Mouse (Mus musculus): Measurements from ENCODE around the gene Dnaaf3. TPM values are rescaled to one million over a fixed set of nuclear protein-coding genes. Genes with fewer than 3 reads are reported as not detected.

Gene Dnaaf3
- polyA plus RNA-seq, 1 experiment from 2014 or later, result 1.0 TPM

DNA sequence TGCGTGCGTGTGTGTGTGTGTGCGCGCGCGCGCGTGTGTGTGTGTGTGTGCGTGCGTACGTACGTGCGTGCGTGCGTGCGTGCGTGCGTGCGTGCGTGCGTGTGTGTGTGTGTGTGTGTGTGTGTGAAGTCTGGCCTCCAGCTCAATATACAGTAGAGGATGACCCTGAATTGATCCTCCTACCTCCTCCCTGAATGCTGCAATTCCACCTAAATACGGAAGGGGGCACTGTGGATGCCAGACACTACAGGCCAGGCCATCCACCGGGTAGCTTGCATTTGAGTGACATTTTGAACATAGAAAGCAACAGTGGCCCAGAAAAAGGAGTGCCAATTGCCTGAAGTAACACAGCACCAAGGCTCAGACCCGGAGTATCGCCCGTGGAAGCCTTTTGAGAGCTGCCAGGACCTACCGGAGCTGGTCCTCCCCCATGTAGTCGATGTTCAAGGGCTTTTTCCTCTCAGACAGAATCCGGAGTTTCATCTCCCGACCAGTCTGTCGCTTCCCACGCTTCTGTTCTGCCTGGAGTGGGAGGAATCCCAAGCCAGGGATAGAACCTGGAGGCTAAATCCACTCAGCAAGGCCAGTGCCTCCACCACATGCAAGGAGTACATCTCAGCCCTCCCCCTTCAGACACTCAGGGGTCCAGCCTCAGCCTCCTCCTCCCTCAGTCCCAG is 24.1 kb downstream of the Dnaaf3 start:
- H3K4me1 ChIP-seq (ENCODE audit: control insufficient read depth, insufficient read depth, low read length), result no peaks in the 10 kb centered on the region
- no peak overlapping the region for H3K4me2 ChIP-seq (ENCODE audit: low read depth, low read length)
- no peak overlapping the region for H3K27ac ChIP-seq (replicated peaks; ENCODE audit: low read depth, low read length)
- H3K9me3 ChIP-seq (replicated peaks; ENCODE audit: control insufficient read depth, low read length), result no peaks in the 10 kb centered on the region
- ATAC-seq (replicated peaks; ENCODE audit: insufficient number of reproducible peaks, low FRiP score, low TSS enrichment, low read depth) (no peak), DNase-seq (ENCODE audit: low spot score) (peak; percentile 15)
- no peaks in the 10 kb centered on the region for H3K27me3 ChIP-seq (ENCODE audit: control insufficient read depth, insufficient read depth, low read length)
- no peak overlapping the region for H3K4me3 ChIP-seq (ENCODE audit: low read depth, low read length)
- H3K9ac ChIP-seq (replicated peaks; ENCODE audit: low read length), result no peak overlapping the region
- H3K36me3 ChIP-seq (replicated peaks; ENCODE audit: control insufficient read depth, insufficient read depth, low read depth, low read length), result no peaks in the 10 kb centered on the region
- 84% methylated on average over 25 of the region's 32 CpGs for WGBS

DNA sequence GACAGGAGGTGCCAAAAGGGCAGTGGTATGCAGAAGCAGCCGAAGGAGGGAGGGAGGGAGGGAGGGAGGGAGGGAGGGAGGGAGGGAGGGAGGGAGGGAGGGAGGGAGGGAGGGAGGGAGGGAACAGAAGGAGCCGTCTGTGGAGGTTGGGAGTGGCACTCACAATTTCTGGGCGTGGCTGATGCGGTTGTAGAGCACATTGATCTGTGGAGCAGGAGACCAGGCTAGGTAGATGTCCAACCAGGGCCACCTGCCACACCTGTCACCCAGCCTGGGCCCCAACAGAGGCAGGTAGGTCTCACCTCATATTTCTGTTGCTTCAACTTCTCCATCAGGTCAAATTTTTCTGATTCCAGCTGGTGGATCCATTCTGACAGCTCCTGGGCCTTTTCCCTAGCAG is 25.0 kb downstream of the Dnaaf3 start:
- Histone ChIP-seq H3K9me3 (replicated peaks; ENCODE audit: control insufficient read depth, low read length) (no peaks in the 10 kb centered on the region), H3K4me2 (ENCODE audit: low read depth, low read length) (no peak overlapping the region), H3K27ac (replicated peaks; ENCODE audit: low read depth, low read length) (no peak overlapping the region), H3K27me3 (ENCODE audit: control insufficient read depth, insufficient read depth, low read length) (no peaks in the 10 kb centered on the region), H3K4me1 (ENCODE audit: control insufficient read depth, insufficient read depth, low read length) (no peaks in the 10 kb centered on the region), H3K36me3 (replicated peaks; ENCODE audit: control insufficient read depth, insufficient read depth, low read depth, low read length) (no peaks in the 10 kb centered on the region), H3K4me3 (ENCODE audit: low read depth, low read length) (no peak overlapping the region), H3K9ac (replicated peaks; ENCODE audit: low read length) (no peak overlapping the region)
- no peak for DNase-seq (ENCODE audit: low spot score)
- no peak for ATAC-seq (replicated peaks; ENCODE audit: insufficient number of reproducible peaks, low FRiP score, low TSS enrichment, low read depth)
- 63% methylated on average over 3 of the region's 4 CpGs for WGBS

DNA sequence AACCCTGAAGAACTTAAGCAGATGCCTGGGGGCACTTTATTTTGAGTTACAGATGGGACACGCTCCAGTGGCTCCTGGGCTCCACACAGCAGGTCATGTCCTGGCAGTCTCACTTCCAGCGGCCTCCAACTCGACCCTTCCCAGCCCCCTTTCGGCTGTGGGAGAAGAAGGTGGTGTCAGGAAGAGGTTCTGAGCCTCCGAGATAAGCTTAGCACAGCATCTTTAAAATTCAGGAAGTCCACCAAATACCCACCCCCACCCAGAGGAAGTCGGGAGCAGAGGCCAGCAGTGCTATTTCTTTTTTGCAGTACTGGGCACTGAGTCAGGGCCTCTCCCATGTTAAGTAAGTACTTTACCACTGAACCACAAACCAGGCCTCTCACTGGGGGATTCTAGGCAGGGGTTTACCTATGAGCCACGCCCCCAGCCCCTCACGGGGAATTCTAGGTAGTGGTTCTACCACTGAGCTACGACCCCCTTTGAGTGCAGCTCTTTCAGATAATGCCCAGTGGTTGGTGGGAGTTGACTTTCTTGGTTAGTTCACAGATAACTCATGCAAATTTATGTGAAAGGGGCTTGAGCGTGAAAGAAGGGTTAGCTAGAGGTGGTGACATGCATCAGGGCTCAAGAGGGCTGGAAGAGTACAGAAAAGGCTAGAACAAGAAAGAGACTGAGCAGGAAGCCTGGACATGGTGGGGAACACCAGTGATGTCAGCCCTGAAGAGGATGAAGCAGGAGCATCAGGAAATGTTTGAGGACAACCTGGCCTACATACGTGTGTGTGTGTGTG is 27.4 kb downstream of the Dnaaf3 start:
- no peak overlapping the region for H3K4me3 ChIP-seq (ENCODE audit: low read depth, low read length)
- H3K9ac ChIP-seq (replicated peaks; ENCODE audit: low read length), result no peak overlapping the region
- H3K36me3 ChIP-seq (replicated peaks; ENCODE audit: control insufficient read depth, insufficient read depth, low read depth, low read length), result no peaks in the 10 kb centered on the region
- H3K27ac ChIP-seq (replicated peaks; ENCODE audit: low read depth, low read length), result no peak overlapping the region
- H3K27me3 ChIP-seq (ENCODE audit: control insufficient read depth, insufficient read depth, low read length), result no peaks in the 10 kb centered on the region
- 65% methylated on average over 11 of the region's 11 CpGs for WGBS
- ATAC-seq (replicated peaks; ENCODE audit: insufficient number of reproducible peaks, low FRiP score, low TSS enrichment, low read depth), result no peak
- no peaks in the 10 kb centered on the region for H3K4me1 ChIP-seq (ENCODE audit: control insufficient read depth, insufficient read depth, low read length)
- no peak overlapping the region for H3K4me2 ChIP-seq (ENCODE audit: low read depth, low read length)
- H3K9me3 ChIP-seq (replicated peaks; ENCODE audit: control insufficient read depth, low read length), result no peaks in the 10 kb centered on the region
- DNase-seq (ENCODE audit: low spot score), result no peak

DNA sequence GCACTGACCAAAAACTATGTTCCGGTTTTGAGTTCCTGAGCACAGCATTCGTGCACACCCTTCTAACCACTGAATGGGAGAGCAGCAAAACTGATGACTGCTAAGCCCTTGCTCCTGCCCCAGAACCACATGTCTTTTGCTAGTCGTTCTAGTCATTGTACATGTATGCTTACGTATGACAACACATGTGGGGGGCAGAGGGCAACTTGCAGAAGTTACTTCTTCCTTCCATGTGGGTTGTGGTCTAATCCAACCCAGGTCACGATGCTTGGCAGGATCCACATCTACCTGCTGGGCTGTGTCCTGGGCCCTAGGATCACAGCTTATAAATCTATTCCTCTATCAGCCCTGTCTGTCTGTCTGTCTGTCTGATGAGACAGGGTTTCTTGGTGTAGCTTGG is 28.4 kb downstream of the Dnaaf3 start:
- Histone ChIP-seq H3K9ac (replicated peaks; ENCODE audit: low read length) (no peak overlapping the region), H3K4me3 (ENCODE audit: low read depth, low read length) (no peak overlapping the region), H3K4me1 (ENCODE audit: control insufficient read depth, insufficient read depth, low read length) (no peaks in the 10 kb centered on the region), H3K9me3 (replicated peaks; ENCODE audit: control insufficient read depth, low read length) (no peaks in the 10 kb centered on the region), H3K27ac (replicated peaks; ENCODE audit: low read depth, low read length) (no peak overlapping the region), H3K27me3 (ENCODE audit: control insufficient read depth, insufficient read depth, low read length) (no peaks in the 10 kb centered on the region), H3K36me3 (replicated peaks; ENCODE audit: control insufficient read depth, insufficient read depth, low read depth, low read length) (no peaks in the 10 kb centered on the region), H3K4me2 (ENCODE audit: low read depth, low read length) (no peak overlapping the region)
- no peak for ATAC-seq (replicated peaks; ENCODE audit: insufficient number of reproducible peaks, low FRiP score, low TSS enrichment, low read depth)
- no peak for DNase-seq (ENCODE audit: low spot score)
- 74% methylated on average over 5 of the region's 5 CpGs for WGBS

DNA sequence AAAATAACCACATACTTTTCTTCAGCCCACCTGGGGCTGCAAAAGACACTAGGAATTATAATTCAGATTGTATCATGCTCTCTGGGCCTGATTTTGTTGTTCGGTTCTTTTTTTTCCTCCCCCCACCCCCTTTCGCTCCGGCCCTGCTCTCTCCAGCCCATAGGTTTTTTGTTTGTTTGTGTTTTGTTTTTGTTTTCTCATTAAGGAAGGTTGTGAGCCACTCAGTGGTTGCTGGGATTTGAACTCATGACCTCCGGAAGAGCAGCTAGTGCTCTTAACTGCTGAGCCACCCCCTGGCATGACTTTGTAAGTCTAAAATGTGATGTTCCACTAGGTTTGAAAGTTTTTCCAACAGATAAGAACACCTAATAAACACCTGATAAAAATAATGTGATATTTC is 29.2 kb downstream of the Dnaaf3 start:
- ATAC-seq (replicated peaks; ENCODE audit: insufficient number of reproducible peaks, low FRiP score, low TSS enrichment, low read depth), result no peak
- Histone ChIP-seq H3K9ac (replicated peaks; ENCODE audit: low read length) (no peak overlapping the region), H3K4me3 (ENCODE audit: low read depth, low read length) (no peak overlapping the region), H3K27ac (replicated peaks; ENCODE audit: low read depth, low read length) (no peak overlapping the region), H3K9me3 (replicated peaks; ENCODE audit: control insufficient read depth, low read length) (no peaks in the 10 kb centered on the region), H3K27me3 (ENCODE audit: control insufficient read depth, insufficient read depth, low read length) (no peaks in the 10 kb centered on the region), H3K4me2 (ENCODE audit: low read depth, low read length) (no peak overlapping the region), H3K4me1 (ENCODE audit: control insufficient read depth, insufficient read depth, low read length) (no peaks in the 10 kb centered on the region), H3K36me3 (replicated peaks; ENCODE audit: control insufficient read depth, insufficient read depth, low read depth, low read length) (no peaks in the 10 kb centered on the region)
- WGBS, result 83% methylated on average over 4 of the region's 4 CpGs
- no peak for DNase-seq (ENCODE audit: low spot score)

DNA sequence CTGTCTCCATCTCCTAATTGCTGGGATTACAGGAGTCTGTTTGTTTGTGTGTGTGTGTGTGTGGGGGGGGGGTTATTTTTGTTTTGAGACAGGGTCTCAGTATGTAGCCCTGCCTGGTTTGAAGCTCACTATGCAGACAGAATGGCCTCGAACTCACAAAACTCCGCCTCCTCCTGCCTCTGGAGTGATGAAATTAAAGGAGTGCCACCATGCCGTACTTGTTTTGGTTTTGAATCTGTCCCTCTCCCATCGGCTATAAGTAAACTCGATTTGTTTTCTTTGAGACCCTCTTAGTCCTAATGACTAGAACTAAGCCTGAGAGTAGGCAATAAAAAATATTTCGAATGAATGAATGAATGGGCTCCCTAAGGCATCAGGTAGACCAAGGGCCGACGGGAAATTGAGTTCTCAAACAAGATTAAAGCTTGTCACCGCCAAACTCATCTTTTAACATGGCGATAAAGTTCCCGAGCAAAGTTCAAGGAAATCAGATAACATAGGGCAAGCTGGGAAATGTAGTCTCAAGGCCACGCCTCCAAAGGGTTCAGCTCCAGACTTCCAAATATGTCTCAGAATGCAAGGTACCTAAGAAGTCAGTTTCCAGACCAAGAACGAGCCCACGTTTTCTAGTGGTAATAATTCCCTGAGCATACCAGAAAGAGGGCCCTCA is 29.7 kb downstream of the Dnaaf3 start:
- Histone ChIP-seq H3K4me2 (ENCODE audit: low read depth, low read length) (peak overlapping the region; percentile 51), H3K4me3 (ENCODE audit: low read depth, low read length) (peak overlapping the region; percentile 89), H3K27me3 (ENCODE audit: control insufficient read depth, insufficient read depth, low read length) (no peaks in the 10 kb centered on the region), H3K4me1 (ENCODE audit: control insufficient read depth, insufficient read depth, low read length) (no peaks in the 10 kb centered on the region), H3K27ac (replicated peaks; ENCODE audit: low read depth, low read length) (no peak overlapping the region), H3K9me3 (replicated peaks; ENCODE audit: control insufficient read depth, low read length) (no peaks in the 10 kb centered on the region), H3K9ac (replicated peaks; ENCODE audit: low read length) (peak overlapping the region; percentile 90), H3K36me3 (replicated peaks; ENCODE audit: control insufficient read depth, insufficient read depth, low read depth, low read length) (no peaks in the 10 kb centered on the region)
- WGBS, result 12% methylated on average over 14 of the region's 14 CpGs
- DNase-seq (ENCODE audit: low spot score) (peak; percentile 71), ATAC-seq (replicated peaks; ENCODE audit: insufficient number of reproducible peaks, low FRiP score, low TSS enrichment, low read depth) (no peak)

DNA sequence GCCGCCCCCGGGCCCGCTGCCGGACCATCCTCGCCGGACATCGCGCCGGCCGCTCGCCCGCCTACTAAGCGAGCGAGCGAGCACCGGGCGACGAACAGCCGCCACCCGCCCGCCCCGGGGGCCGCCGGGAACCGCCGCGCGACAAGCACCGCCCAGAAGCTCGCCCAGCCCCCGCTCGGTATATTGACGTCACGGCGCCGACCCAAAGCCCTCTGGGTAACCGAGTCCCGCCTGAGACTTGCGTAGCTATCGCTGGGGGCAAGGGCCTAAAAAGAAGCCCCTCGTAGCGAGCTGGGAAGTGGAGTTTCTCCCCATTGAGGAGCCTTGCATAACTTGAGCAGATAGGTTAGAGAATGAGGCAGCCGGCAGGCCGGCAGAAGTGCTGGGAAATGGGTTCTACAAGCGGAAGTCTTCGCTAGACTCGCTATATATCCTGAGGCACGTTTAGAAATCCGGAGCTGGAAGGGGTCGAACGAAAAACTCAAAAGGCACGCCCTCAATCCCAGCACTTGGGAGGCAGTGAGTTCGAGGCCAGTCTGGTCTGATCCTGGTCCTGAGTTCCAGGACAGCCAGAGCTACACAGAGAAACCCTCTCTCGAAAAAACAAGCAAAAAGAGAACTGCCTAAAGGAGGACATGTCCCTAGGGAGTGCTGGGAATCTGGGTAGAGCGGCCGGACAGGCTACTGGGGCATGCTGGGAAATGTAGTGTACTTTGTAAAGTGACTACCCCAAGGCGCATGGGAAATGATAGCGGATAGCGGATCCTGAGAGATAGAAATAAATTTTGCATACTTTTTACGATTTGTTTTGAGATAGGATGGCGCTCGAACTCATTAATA is 30.5 kb downstream of the Dnaaf3 start, which contains the start of gene Ppp1r12c:
Gene Ppp1r12c (minus strand): TSS at position 123 of the 840 bp plus-strand sequence.
- DNase-seq (ENCODE audit: low spot score), result peak; percentile 95
- peak within 1 kb of the TSS; percentile 76 for H3K27ac ChIP-seq (replicated peaks; ENCODE audit: low read depth, low read length)
- peak within 1 kb of the TSS; percentile 51 for H3K4me2 ChIP-seq (ENCODE audit: low read depth, low read length)
- H3K9ac ChIP-seq (replicated peaks; ENCODE audit: low read length), result peak within 1 kb of the TSS; percentile 90
- ATAC-seq (replicated peaks; ENCODE audit: insufficient number of reproducible peaks, low FRiP score, low TSS enrichment, low read depth), result peak; percentile 80
- H3K9me3 ChIP-seq (replicated peaks; ENCODE audit: control insufficient read depth, low read length), result no peaks in the 10 kb centered on the region
- no peaks in the 10 kb centered on the region for H3K4me1 ChIP-seq (ENCODE audit: control insufficient read depth, insufficient read depth, low read length)
- no peaks in the 10 kb centered on the region for H3K27me3 ChIP-seq (ENCODE audit: control insufficient read depth, insufficient read depth, low read length)
- H3K36me3 ChIP-seq (replicated peaks; ENCODE audit: control insufficient read depth, insufficient read depth, low read depth, low read length), result no peaks in the 10 kb centered on the region
- peak within 1 kb of the TSS; percentile 89 for H3K4me3 ChIP-seq (ENCODE audit: low read depth, low read length)
- under 1% methylated on average over 62 of the region's 62 CpGs for WGBS
